Mouse (Mus musculus): ENCODE measurements at regions not wholly inside any gene's neighbourhood (a gene's known extent, or its start where the extent isn't known, plus 50 kb on each side); places are given as distances from the start of the nearest gene placed in this dataset.

GRCm38 (mm10) chr13:110584765-110585164, 189.9 kb downstream of the Plk2 start:
- DNase-seq (ENCODE audit: low spot score), result no peak

GRCm38 (mm10) chr13:110594630-110595029, 199.8 kb downstream of the Plk2 start:
- DNase-seq (ENCODE audit: low spot score), result no peak

- no peak for DNase-seq (ENCODE audit: low spot score)
Measured at GRCm38 (mm10) chr13:110599666-110600065, 204.8 kb downstream of the Plk2 start.

GRCm38 (mm10) chr13:110600377-110600776, 205.5 kb downstream of the Plk2 start:
- DNase-seq (ENCODE audit: low spot score), result no peak

GRCm38 (mm10) chr13:110601352-110601751, 206.5 kb downstream of the Plk2 start:
- no peak for DNase-seq (ENCODE audit: low spot score)

- DNase-seq (ENCODE audit: low spot score), result no peak
Measured at GRCm38 (mm10) chr13:110601840-110602239, 207.0 kb downstream of the Plk2 start.

GRCm38 (mm10) chr13:110602894-110603293, 208.0 kb downstream of the Plk2 start:
- no peak for DNase-seq (ENCODE audit: low spot score)

GRCm38 (mm10) chr13:110619010-110619409, 224.2 kb downstream of the Plk2 start:
- no peak for DNase-seq (ENCODE audit: low spot score)

GRCm38 (mm10) chr13:110627136-110627535, 232.3 kb downstream of the Plk2 start:
- no peak for DNase-seq (ENCODE audit: low spot score)

- peak; percentile 9 for DNase-seq (ENCODE audit: low spot score)
Measured at GRCm38 (mm10) chr13:110627732-110628131, 232.9 kb downstream of the Plk2 start.

- DNase-seq (ENCODE audit: low spot score), result no peak
Measured at GRCm38 (mm10) chr13:110628201-110628600, 233.4 kb downstream of the Plk2 start.

- no peak for DNase-seq (ENCODE audit: low spot score)
Measured at GRCm38 (mm10) chr13:110633261-110633781, 238.5 kb downstream of the Plk2 start.

GRCm38 (mm10) chr13:110633899-110634298, 239.1 kb downstream of the Plk2 start:
- no peak for DNase-seq (ENCODE audit: low spot score)

GRCm38 (mm10) chr13:110642792-110643191, 247.9 kb downstream of the Plk2 start:
- no peak for DNase-seq (ENCODE audit: low spot score)

- no peak for DNase-seq (ENCODE audit: low spot score)
Measured at GRCm38 (mm10) chr13:110643198-110643896, 248.5 kb downstream of the Plk2 start.

- DNase-seq (ENCODE audit: low spot score), result no peak
Measured at GRCm38 (mm10) chr13:110643897-110644213, 249.0 kb downstream of the Plk2 start.

- DNase-seq (ENCODE audit: low spot score), result no peak
Measured at GRCm38 (mm10) chr13:110649378-110649777, 254.5 kb downstream of the Plk2 start.

- no peak for DNase-seq (ENCODE audit: low spot score)
Measured at GRCm38 (mm10) chr13:110649870-110650497, 255.1 kb downstream of the Plk2 start.

GRCm38 (mm10) chr13:110652201-110652600, 257.4 kb downstream of the Plk2 start:
- no peak for DNase-seq (ENCODE audit: low spot score)

- DNase-seq (ENCODE audit: low spot score), result peak; percentile 81
Measured at GRCm38 (mm10) chr13:110665073-110665800, 270.4 kb downstream of the Plk2 start.

GRCm38 (mm10) chr13:110667276-110667956, 272.6 kb downstream of the Plk2 start:
- peak; percentile 53 for DNase-seq (ENCODE audit: low spot score)

GRCm38 (mm10) chr13:110673536-110673935, 278.7 kb downstream of the Plk2 start:
- DNase-seq (ENCODE audit: low spot score), result no peak
